Mouse (Mus musculus): ENCODE data around the gene Proca1. TPM values are rescaled to one million over a fixed set of nuclear protein-coding genes. Genes with fewer than 3 reads are reported as not detected.
A peak's percentile ranks its signal among the peaks of the same experiment; 100 is the strongest.

Gene Proca1
- polyA plus RNA-seq (2015; fragmentation: Nextera tagmentation; extraction: Ambion mirVana): 3.1 and 3.5 TPM in 2 replicates

DNA sequence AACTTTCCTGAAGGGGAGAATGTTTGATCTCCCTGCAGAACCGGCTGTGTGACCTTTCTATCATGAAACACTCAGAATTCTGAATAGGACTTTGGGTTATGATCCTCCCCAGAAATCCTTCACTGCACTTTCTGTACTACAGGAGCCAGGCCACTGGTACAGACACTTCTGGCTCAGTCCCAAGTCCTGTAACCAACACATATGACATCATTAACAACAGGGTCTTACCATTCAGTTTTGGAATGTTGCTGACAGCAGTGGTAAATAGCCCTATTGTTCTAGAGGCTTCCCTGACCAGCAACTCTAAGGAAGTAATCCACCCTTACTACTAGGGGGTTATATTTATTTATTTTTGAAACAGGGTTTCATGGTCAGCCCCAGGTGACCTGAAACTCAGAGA lies at the start of gene Proca1:
Gene Proca1, plus strand, starts transcription at position 280 of the 400 bp plus-strand sequence.
- H3K9me3 ChIP-seq: no peaks in the 10 kb centered on the region
- peak within 1 kb of the TSS; percentile 79 for H3K27ac ChIP-seq
- peak within 1 kb of the TSS; percentile 68 for H3K4me2 ChIP-seq
- peaks cover 28% of the 10 kb centered on the region for H3K4me1 ChIP-seq
- ATAC-seq (ENCODE audit: insufficient number of reproducible peaks, low FRiP score, low TSS enrichment, low read depth): no peak
- H3K27me3 ChIP-seq: no peaks in the 10 kb centered on the region
- no peak within 1 kb of the TSS for H3K9ac ChIP-seq
- peak within 1 kb of the TSS; percentile 53 for H3K4me3 ChIP-seq
- 79% methylated on average over 1 of the region's 1 CpGs for WGBS
- peaks cover 28% of the 10 kb centered on the region for H3K36me3 ChIP-seq

DNA sequence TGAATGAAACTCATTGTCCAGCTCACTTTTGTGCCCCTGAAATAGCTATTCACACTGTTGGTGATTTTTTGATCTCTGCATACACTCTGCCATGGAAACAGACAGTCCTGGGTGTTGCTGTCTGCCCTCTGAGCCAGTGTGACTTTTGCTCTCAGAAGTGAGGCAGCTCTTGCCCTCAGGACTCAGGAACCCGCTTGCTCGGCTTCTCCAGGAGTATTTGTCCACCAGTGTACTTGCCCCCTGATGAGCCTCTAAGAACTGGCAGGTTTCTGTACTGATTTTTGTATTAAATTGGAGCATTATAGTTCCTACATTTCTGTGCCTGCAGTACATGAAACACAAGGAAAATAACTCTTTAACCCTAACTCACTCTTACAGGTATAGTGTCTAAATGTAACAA lies 49.7 kb upstream of the Proca1 start:
- H3K27ac ChIP-seq: no peak overlapping the region
- H3K4me2 ChIP-seq: no peak overlapping the region
- no peak overlapping the region for H3K9ac ChIP-seq
- H3K36me3 ChIP-seq: peaks cover 44% of the 10 kb centered on the region
- WGBS: 94% methylated on average over 2 of the region's 2 CpGs
- H3K4me1 ChIP-seq: no peaks in the 10 kb centered on the region
- no peak overlapping the region for H3K4me3 ChIP-seq
- no peak for ATAC-seq (ENCODE audit: insufficient number of reproducible peaks, low FRiP score, low TSS enrichment, low read depth)
- H3K9me3 ChIP-seq: no peaks in the 10 kb centered on the region
- H3K27me3 ChIP-seq: no peaks in the 10 kb centered on the region

DNA sequence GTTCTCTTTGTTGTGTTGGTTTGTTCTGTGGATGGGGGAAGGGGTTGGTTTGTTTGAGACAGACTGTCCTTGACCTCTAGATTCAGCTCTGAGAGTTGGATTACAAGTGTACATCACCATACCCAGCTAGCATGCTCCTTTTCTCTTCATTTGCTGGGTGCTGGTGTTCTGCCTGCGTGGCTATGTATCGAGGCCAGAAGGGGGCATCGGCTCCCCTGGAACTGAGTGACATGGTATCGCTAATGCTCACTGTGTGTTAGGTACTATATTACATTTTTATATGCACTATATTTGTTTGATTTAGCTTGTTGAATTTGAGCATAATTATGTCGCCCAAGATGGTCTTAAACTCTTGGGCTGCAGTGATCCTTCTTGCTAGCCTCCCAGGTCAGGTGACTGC lies 47.0 kb upstream of the Proca1 start:
- peaks cover 67% of the 10 kb centered on the region for H3K36me3 ChIP-seq

DNA sequence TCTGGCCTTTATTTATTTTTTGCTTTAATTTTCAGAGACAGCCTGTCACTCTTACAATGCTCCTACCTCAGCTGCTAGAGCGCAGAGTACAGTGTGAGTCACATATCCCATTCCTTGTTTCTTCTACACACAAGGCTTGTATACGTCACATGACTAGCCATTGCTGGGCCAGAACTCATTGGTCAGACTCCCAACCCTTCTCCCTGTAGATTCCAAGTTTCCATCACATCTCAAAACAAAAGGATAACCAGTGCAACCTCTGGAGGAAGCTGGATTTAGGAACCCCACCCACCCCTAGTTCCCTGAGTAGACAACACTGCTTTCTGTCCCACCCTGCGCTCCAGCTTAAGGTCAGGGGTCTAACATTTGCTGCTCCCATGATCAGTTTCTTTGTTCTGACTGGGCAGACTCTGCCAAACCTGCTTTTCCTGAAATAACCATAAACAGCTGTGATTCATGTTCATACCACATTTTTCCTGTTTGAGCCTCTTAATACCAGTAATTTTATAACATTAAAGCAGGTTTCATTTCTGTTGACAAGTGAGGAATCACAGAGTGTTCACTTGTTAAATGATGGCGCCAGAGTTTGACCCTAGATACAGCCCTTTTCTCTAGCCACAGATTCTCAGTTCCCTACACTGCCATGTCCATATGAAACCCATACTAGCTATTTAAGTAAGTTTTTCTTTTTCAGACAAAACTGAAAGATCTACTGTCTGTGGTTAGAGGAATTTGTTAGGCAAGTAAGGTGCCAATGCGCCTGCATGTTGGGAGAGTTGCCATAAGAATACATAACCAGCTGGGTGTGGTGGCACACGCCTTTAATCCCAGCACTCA lies 46.3 kb upstream of the Proca1 start:
- no peak overlapping the region for H3K4me2 ChIP-seq
- 81% methylated on average over 6 of the region's 6 CpGs for WGBS
- H3K27ac ChIP-seq: peak overlapping the region; percentile 39; the same call in 1 of the 2 replicates
- H3K9ac ChIP-seq: no peak overlapping the region
- H3K4me1 ChIP-seq: 0 out of 2 replicates have a peak, but pooled peaks cover 1% of the 10 kb centered on the region
- no peaks in the 10 kb centered on the region for H3K27me3 ChIP-seq
- H3K9me3 ChIP-seq: no peaks in the 10 kb centered on the region
- no peak overlapping the region for H3K4me3 ChIP-seq
- peaks cover 68% of the 10 kb centered on the region for H3K36me3 ChIP-seq
- no peak for ATAC-seq (ENCODE audit: insufficient number of reproducible peaks, low FRiP score, low TSS enrichment, low read depth)

More for the DNA sequence above, 47.0 kb upstream of the Proca1 start:
- no peak overlapping the region for H3K4me3 ChIP-seq
- no peak overlapping the region for H3K9ac ChIP-seq
- 82% methylated on average over 5 of the region's 5 CpGs for WGBS
- no peak overlapping the region for H3K4me2 ChIP-seq
- no peaks in the 10 kb centered on the region for H3K4me1 ChIP-seq
- no peaks in the 10 kb centered on the region for H3K9me3 ChIP-seq
- H3K27me3 ChIP-seq: no peaks in the 10 kb centered on the region
- peak overlapping the region; percentile 39; the same call in 1 of the 2 replicates for H3K27ac ChIP-seq
- ATAC-seq (ENCODE audit: insufficient number of reproducible peaks, low FRiP score, low TSS enrichment, low read depth): no peak

DNA sequence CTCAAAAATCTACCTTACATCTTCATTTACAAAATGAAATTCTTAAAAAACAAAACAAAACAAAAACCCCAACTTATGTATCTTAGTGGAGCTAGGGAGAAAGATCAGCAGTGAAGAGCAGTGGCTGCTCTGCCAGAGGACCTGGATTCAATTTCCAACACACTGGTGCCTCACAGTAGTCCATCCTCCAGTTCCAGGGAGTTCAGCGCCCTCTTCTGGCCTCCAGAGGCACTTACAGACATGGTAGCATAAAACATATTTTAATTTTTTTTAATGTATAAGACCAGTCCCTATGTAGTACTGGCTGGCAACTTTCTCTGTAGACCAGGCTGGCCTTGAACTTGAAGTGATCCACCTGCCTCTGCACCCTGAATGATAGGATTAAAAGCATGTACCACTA lies 42.0 kb upstream of the Proca1 start:
- Histone ChIP-seq H3K27ac (no peak overlapping the region), H3K9ac (no peak overlapping the region), H3K4me3 (no peak overlapping the region), H3K9me3 (no peaks in the 10 kb centered on the region), H3K27me3 (no peaks in the 10 kb centered on the region), H3K4me2 (no peak overlapping the region), H3K36me3 (peaks cover 68% of the 10 kb centered on the region), H3K4me1 (peaks cover 21% of the 10 kb centered on the region)
- 36% methylated on average over 1 of the region's 1 CpGs for WGBS
- no peak for ATAC-seq (ENCODE audit: insufficient number of reproducible peaks, low FRiP score, low TSS enrichment, low read depth)

DNA sequence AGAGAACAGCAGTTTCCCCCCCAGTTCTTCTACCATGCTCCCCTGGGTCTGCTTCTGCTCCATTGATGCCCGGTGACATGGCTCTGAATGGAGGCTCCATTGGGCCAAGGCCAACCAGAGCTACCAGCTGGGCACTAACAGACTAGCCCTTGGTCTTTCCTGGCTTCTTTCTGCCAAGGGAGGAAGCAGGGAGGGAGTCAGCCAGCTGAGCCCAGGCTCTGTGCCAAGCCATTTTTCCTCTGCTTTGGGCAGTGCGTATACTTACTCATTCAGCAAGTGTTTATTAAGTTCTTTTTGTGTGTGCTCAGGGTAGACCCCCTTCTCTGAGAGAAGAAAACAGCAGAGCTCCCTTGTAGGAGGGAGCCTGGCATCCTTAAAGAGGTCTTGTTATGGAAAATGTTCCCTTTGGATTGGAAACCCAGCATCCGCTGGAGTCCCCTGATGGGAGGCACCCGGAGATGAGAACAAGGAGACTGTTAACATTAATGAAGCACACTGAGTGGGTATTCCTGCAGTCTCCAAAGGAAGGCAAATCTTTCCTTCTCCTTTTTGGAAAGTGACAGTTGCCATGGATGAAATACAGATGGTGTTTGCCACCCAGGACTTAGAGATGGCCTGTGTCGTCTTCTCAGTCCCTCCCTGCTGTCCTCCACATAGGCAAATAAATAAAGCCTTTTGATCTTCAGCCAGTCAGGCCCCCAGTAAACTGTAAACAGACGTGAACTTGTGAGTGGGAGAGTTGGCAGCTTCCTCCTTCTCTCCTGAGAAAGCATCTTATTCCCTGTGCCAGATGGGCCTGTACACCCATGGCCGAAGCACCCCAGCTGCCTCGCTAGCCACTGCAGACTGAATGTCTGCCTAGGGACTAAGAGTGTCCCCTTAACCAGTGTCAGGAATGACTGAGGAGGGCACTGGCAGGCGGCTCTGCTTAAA lies 40.6 kb upstream of the Proca1 start:
- 48% methylated on average over 9 of the region's 9 CpGs for WGBS
- H3K36me3 ChIP-seq: peaks cover 72% of the 10 kb centered on the region
- H3K27me3 ChIP-seq: no peaks in the 10 kb centered on the region
- H3K4me3 ChIP-seq: no peak overlapping the region
- ATAC-seq (ENCODE audit: insufficient number of reproducible peaks, low FRiP score, low TSS enrichment, low read depth): peak; percentile 62; the same call in 1 of the 2 replicates
- peak overlapping the region; percentile 75 for H3K27ac ChIP-seq
- H3K9ac ChIP-seq: no peak overlapping the region
- no peak overlapping the region for H3K4me2 ChIP-seq
- H3K9me3 ChIP-seq: no peaks in the 10 kb centered on the region
- H3K4me1 ChIP-seq: peaks cover 22% of the 10 kb centered on the region

DNA sequence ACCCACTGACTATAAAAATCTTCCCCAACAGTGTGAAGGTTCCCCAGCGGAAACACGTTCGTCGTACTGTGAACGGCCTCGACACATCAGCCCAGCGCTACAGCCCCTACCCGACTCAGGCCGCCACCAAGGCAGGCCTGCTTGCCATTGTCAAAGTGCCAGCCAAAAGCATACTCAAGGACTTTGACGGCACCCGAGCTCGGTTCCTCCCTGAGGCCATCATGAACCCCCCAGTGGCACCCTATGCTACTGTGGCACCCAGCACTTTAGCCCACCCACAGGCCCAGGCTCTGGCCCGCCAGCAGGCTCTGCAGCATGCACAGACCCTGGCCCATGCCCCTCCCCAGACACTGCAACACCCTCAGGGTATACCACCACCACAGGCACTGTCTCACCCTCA lies 39.4 kb upstream of the Proca1 start:
- no peaks in the 10 kb centered on the region for H3K27me3 ChIP-seq
- 80% methylated on average over 13 of the region's 13 CpGs for WGBS
- peak overlapping the region; percentile 51; the same call in 1 of the 2 replicates for H3K27ac ChIP-seq
- H3K4me3 ChIP-seq: no peak overlapping the region
- peaks cover 24% of the 10 kb centered on the region for H3K4me1 ChIP-seq
- H3K36me3 ChIP-seq: peaks cover 75% of the 10 kb centered on the region
- no peak overlapping the region for H3K4me2 ChIP-seq
- no peaks in the 10 kb centered on the region for H3K9me3 ChIP-seq
- H3K9ac ChIP-seq: no peak overlapping the region
- peak; percentile 30; the same call in 1 of the 2 replicates for ATAC-seq (ENCODE audit: insufficient number of reproducible peaks, low FRiP score, low TSS enrichment, low read depth)

DNA sequence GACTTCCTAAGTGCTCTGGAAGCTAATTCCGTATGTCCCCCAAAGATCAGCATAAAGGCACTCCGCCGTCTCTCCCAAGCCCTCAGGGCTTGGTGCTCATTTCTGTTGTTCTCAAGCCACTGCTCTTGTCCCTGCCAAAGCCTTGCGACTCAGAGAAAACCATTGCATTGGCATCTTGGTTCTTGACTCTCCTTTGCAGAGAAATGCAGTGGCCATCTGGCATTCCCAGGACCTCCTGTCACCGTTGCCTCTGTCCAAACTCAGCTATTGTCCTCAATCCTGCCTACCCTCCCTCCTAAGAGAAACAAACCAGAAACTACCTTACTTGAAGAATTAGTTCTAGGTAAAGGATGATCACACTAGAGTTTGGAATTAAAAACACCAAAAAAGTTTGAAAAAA lies 37.5 kb upstream of the Proca1 start:
- Histone ChIP-seq H3K4me2 (no peak overlapping the region), H3K4me3 (no peak overlapping the region), H3K9ac (no peak overlapping the region), H3K36me3 (peaks cover 76% of the 10 kb centered on the region), H3K27me3 (no peaks in the 10 kb centered on the region), H3K27ac (no peak overlapping the region), H3K4me1 (peaks cover 40% of the 10 kb centered on the region), H3K9me3 (no peaks in the 10 kb centered on the region)
- WGBS: 74% methylated on average over 5 of the region's 5 CpGs
- ATAC-seq (ENCODE audit: insufficient number of reproducible peaks, low FRiP score, low TSS enrichment, low read depth): no peak

DNA sequence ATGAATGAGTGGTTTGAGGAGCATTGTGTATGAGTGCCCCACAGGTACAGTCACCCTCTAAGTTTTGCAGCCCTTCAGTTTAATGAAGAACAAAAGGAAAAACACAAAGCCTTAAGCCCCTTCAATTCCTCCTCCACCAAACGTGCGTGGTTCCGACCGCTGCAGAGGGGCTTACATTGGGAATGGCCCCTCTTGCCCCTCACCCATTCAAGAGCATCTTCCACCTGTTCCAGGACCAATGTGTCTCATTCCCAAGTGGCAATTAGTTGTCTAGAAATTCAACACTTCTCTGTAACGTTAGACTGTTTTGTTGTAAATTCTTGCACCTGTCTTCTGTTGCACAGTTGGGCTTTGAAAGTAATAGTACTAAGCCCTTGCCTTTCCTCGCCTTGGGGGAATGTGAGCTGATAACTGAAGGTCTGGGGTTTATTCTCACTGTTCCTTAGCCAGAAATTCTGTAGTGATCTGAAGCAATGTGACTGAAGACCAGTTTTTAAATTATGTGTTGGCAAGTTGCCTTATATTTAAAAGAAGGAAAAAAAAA lies 37.0 kb upstream of the Proca1 start:
- peak overlapping the region; percentile 40; the same call in 1 of the 2 replicates for H3K27ac ChIP-seq
- H3K4me1 ChIP-seq: peaks cover 45% of the 10 kb centered on the region
- H3K4me3 ChIP-seq: no peak overlapping the region
- no peaks in the 10 kb centered on the region for H3K27me3 ChIP-seq
- H3K9me3 ChIP-seq: no peaks in the 10 kb centered on the region
- H3K9ac ChIP-seq: no peak overlapping the region
- peaks cover 76% of the 10 kb centered on the region for H3K36me3 ChIP-seq
- WGBS: 55% methylated on average over 6 of the region's 6 CpGs
- ATAC-seq (ENCODE audit: insufficient number of reproducible peaks, low FRiP score, low TSS enrichment, low read depth): no peak
- no peak overlapping the region for H3K4me2 ChIP-seq

DNA sequence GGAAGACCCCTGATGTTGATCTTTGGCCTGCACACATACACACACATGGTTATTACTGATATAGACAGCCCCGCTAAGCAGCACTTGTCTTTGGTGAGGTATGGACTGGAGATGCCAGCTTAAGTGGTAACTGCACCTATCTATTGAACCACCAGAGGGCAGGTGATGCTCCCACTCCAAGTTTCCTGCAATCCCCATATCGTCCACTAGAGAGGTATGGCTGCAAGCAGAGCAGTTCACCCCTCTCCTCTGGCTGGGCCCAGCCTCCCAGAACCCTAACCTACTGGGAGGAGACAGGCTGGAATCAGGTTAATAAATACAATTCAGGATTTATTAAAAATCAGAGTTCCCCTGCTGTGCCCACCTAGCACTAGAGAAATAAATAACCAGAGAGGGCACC lies 34.1 kb upstream of the Proca1 start:
- no peaks in the 10 kb centered on the region for H3K9me3 ChIP-seq
- no peak overlapping the region for H3K9ac ChIP-seq
- ATAC-seq (ENCODE audit: insufficient number of reproducible peaks, low FRiP score, low TSS enrichment, low read depth): no peak
- no peak overlapping the region for H3K4me3 ChIP-seq
- 28% methylated on average over 2 of the region's 2 CpGs for WGBS
- H3K27me3 ChIP-seq: no peaks in the 10 kb centered on the region
- H3K36me3 ChIP-seq: peaks cover 72% of the 10 kb centered on the region
- peaks cover 57% of the 10 kb centered on the region for H3K4me1 ChIP-seq
- no peak overlapping the region for H3K4me2 ChIP-seq
- no peak overlapping the region for H3K27ac ChIP-seq

DNA sequence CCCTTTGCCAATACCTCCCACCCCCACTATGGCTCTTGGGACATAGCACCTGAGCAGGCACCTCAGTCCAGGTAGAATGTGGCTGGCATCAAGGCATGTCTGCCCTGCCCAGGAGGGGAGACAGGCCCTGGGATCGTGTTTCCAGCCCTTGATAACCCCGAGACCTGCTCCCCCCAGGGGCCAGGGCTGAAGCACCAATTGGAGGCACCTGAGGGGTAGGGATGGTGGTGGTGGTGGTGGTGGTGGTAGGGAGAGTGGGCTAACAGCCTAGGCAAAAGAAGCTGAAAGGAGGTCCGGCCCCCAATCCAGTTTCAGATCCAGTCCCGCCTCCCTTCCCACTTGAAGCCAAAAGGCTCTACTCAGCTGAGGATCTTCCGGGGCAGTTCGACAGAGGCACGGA lies 33.6 kb upstream of the Proca1 start:
- peaks cover 55% of the 10 kb centered on the region for H3K4me1 ChIP-seq
- no peak for ATAC-seq (ENCODE audit: insufficient number of reproducible peaks, low FRiP score, low TSS enrichment, low read depth)
- peaks cover 68% of the 10 kb centered on the region for H3K36me3 ChIP-seq
- no peaks in the 10 kb centered on the region for H3K9me3 ChIP-seq
- no peak overlapping the region for H3K9ac ChIP-seq
- H3K27me3 ChIP-seq: no peaks in the 10 kb centered on the region
- H3K4me3 ChIP-seq: no peak overlapping the region
- 76% methylated on average over 7 of the region's 7 CpGs for WGBS
- no peak overlapping the region for H3K4me2 ChIP-seq
- no peak overlapping the region for H3K27ac ChIP-seq
